In genomic region chr7:44603186-44603855, GRCm38 (mm10) we compare ENCODE assay signal across 9 mouse cellular contexts. TPM values are rescaled to one million over a fixed set of nuclear protein-coding genes. Genes with fewer than 3 reads are reported as not detected.
DNase-seq lines count a peak whose midpoint lies in the region; ATAC-seq and TF ChIP-seq lines count a peak whose summit lies in the region.
"Had no signal": no experiment of that assay in that cellular context is flagged by ENCODE, and none has a peak within 500 bp of the region (broad histone marks: within the 10 kb centered on the region; RNA-seq: fewer than 3 reads in every experiment).

No protein-coding gene starts in this region.

- H3K9ac ChIP-seq in hindbrain, embryonic 15.5 days = no peak overlapping the region
- H3K9ac ChIP-seq in neural tube, embryonic 14.5 days (replicated peaks; ENCODE audit: low read depth, low read length) = no peak overlapping the region

- H3K36me3 ChIP-seq in hindbrain, embryonic 15.5 days = no peaks in the 10 kb centered on the region
- no peaks in the 10 kb centered on the region for H3K36me3 ChIP-seq in neural tube, embryonic 14.5 days (ENCODE audit: control insufficient read depth, insufficient read depth, low read length)

- H3K9me3 ChIP-seq in hindbrain, embryonic 15.5 days = 0 out of 2 replicates have a peak, but pooled peaks cover 7% of the 10 kb centered on the region
- H3K9me3 ChIP-seq in neural tube, embryonic 14.5 days (ENCODE audit: control insufficient read depth, low read length) = no peaks in the 10 kb centered on the region

- peak overlapping the region; percentile 91 for H3K27ac ChIP-seq in layer of hippocampus, adult 2 months
- H3K27ac ChIP-seq in hindbrain, embryonic 15.5 days (replicated peaks) = no peak overlapping the region
- no peak overlapping the region for H3K27ac ChIP-seq in neural tube, embryonic 14.5 days (ENCODE audit: low read depth, low read length)

- H3K4me1 ChIP-seq in hindbrain, embryonic 15.5 days (replicated peaks) = peaks cover 24% of the 10 kb centered on the region
- H3K4me1 ChIP-seq in neural tube, embryonic 14.5 days (ENCODE audit: control insufficient read depth, insufficient read depth, low read length) = 0 out of 2 replicates have a peak, but pooled peaks cover 5% of the 10 kb centered on the region

- peaks cover 40% of the 10 kb centered on the region for H3K27me3 ChIP-seq in hindbrain, embryonic 15.5 days
- H3K27me3 ChIP-seq in neural tube, embryonic 14.5 days (ENCODE audit: control insufficient read depth, insufficient read depth, low read length) = peaks cover 12% of the 10 kb centered on the region; the same call in 1 of the 2 replicates

- H3K4me3 ChIP-seq in layer of hippocampus, adult 2 months = no peak overlapping the region
- no peak overlapping the region for H3K4me3 ChIP-seq in hindbrain, embryonic 15.5 days
- no peak overlapping the region for H3K4me3 ChIP-seq in neural tube, embryonic 14.5 days (ENCODE audit: low read depth, low read length)

- H3K4me2 ChIP-seq in hindbrain, embryonic 15.5 days = peak overlapping the region; percentile 58
- no peak overlapping the region for H3K4me2 ChIP-seq in neural tube, embryonic 14.5 days (ENCODE audit: low read depth, low read length)

- ATAC-seq in hindbrain, embryonic 15.5 days (ENCODE audit: low FRiP score, low read depth) = no peak; the same call in 1 of the 2 replicates
- ATAC-seq in neural tube, embryonic 14.5 days (ENCODE audit: low read depth) = 0 out of 2 replicates have a peak, but pooled peaks have one; percentile 1
- ATAC-seq in megakaryocyte progenitor cell, adult 5-6 weeks (replicated peaks; ENCODE audit: poor library complexity) = no peak

- WGBS in hindbrain, embryonic 15.5 days = 3% methylated on average over 20 of the region's 20 CpGs
- 3% methylated on average over 20 of the region's 20 CpGs for whole genome bisulfite sequencing in neural tube, embryonic 14.5 days

- no peak for TF ChIP-seq CTCF in layer of hippocampus, adult 2 months (conservative IDR thresholded peaks at IDR 0.05)

- DNase-seq in layer of hippocampus, adult 2 months (ENCODE audit: low spot score in 2 of 2) = no peak
- no peak for DNase-seq in layer of hippocampus, postnatal 14 days (ENCODE audit: low spot score in 2 of 2)
- peak; percentile 54 to 58 for DNase-seq in cerebellum, postnatal 10 days
- no peak for DNase-seq in right cerebral cortex, adult 18-20 months
- DNase-seq in B cell, adult 2 months = no peak
- DNase-seq: heart, postnatal 36 days had no signal

RNA-seq across cellular contexts. Expression of gene Kcnc3, which starts 12.9 kb away (rescaled TPM):
- total RNA-seq in layer of hippocampus, adult 2 months (2021) = 100 to 1,000 TPM; 184 to 186 TPM
- 100 to 1,000 TPM; 146 to 149 TPM for total RNA-seq in layer of hippocampus, postnatal 14 days (2021)
- polyA plus RNA-seq in hindbrain, embryonic 15.5 days (2015; fragmentation: Nextera tagmentation; extraction: Ambion mirVana) = 6.7 and 6.8 TPM in 2 replicates
- 7.5 and 8.9 TPM in 2 replicates for polyA plus RNA-seq in neural tube, embryonic 14.5 days (2014; fragmentation: Nextera tagmentation; extraction: Ambion mirVana)
- 0.25 and 0.66 TPM in 2 replicates for total RNA-seq in megakaryocyte progenitor cell, adult 5-6 weeks (2015)
- 0.04 TPM in 1 of 2 replicates, not detected in the other for total RNA-seq in megakaryocyte progenitor cell, adult 5-6 weeks (2017)

RNA-seq across cellular contexts. Expression of gene Napsa, which starts 31.1 kb away (rescaled TPM):
- not detected for total RNA-seq in layer of hippocampus, adult 2 months (2021)
- under 1 TPM in 1 of 2 experiments, not detected in 1; 0.30 TPM for total RNA-seq in layer of hippocampus, postnatal 14 days (2021)
- polyA plus RNA-seq in hindbrain, embryonic 15.5 days (2015; fragmentation: Nextera tagmentation; extraction: Ambion mirVana) = 2.1 and 2.2 TPM in 2 replicates
- 0.82 and 2.1 TPM in 2 replicates for polyA plus RNA-seq in neural tube, embryonic 14.5 days (2014; fragmentation: Nextera tagmentation; extraction: Ambion mirVana)
- 219 and 232 TPM in 2 replicates for total RNA-seq in megakaryocyte progenitor cell, adult 5-6 weeks (2015)
- 91.2 and 121 TPM in 2 replicates for total RNA-seq in megakaryocyte progenitor cell, adult 5-6 weeks (2017)

RNA-seq across cellular contexts. Expression of gene Nr1h2, which starts 49.6 kb away (rescaled TPM):
- 10 to 100 TPM; 58.2 to 66.7 TPM for total RNA-seq in layer of hippocampus, adult 2 months (2021)
- 10 to 100 TPM; 58.7 to 63.2 TPM for total RNA-seq in layer of hippocampus, postnatal 14 days (2021)
- polyA plus RNA-seq in hindbrain, embryonic 15.5 days (2015; fragmentation: Nextera tagmentation; extraction: Ambion mirVana) = 60.3 and 70.4 TPM in 2 replicates
- 57.2 and 59.5 TPM in 2 replicates for polyA plus RNA-seq in neural tube, embryonic 14.5 days (2014; fragmentation: Nextera tagmentation; extraction: Ambion mirVana)
- 39.4 and 43.7 TPM in 2 replicates for total RNA-seq in megakaryocyte progenitor cell, adult 5-6 weeks (2015)
- total RNA-seq in megakaryocyte progenitor cell, adult 5-6 weeks (2017) = 42.6 and 45.7 TPM in 2 replicates

RNA-seq across cellular contexts. Expression of gene Pold1, which starts 54.7 kb away (rescaled TPM):
- total RNA-seq in layer of hippocampus, adult 2 months (2021) = 10 to 100 TPM in 1 of 2 experiments, 1 to 10 TPM in 1; 9.0 to 10.5 TPM
- 1 to 10 TPM; 5.8 to 8.8 TPM for total RNA-seq in layer of hippocampus, postnatal 14 days (2021)
- 27.5 and 29.4 TPM in 2 replicates for polyA plus RNA-seq in hindbrain, embryonic 15.5 days (2015; fragmentation: Nextera tagmentation; extraction: Ambion mirVana)
- 9.4 and 12.5 TPM in 2 replicates for polyA plus RNA-seq in neural tube, embryonic 14.5 days (2014; fragmentation: Nextera tagmentation; extraction: Ambion mirVana)
- total RNA-seq in megakaryocyte progenitor cell, adult 5-6 weeks (2015) = 51.4 and 70.3 TPM in 2 replicates
- total RNA-seq in megakaryocyte progenitor cell, adult 5-6 weeks (2017) = 64.4 and 77.2 TPM in 2 replicates

Comparison
In these comparisons a context has a peak if more than half of its experiments do, and no peak if none do; other contexts are left out.
1. DNase-seq: peak in cerebellum, postnatal 10 days (2 of 2); none in layer of hippocampus, adult 2 months (0 of 2), layer of hippocampus, postnatal 14 days (0 of 2), right cerebral cortex, adult 18-20 months (single experiment) and B cell, adult 2 months (0 of 2).
2. RNA of gene Kcnc3, which starts 12.9 kb away (total RNA-seq): 184 to 186 TPM in layer of hippocampus, adult 2 months and 146 to 149 TPM in layer of hippocampus, postnatal 14 days; 0.04 to 0.66 TPM in megakaryocyte progenitor cell, adult 5-6 weeks; every median in the first group is over 10 times any median in the second.
3. RNA of gene Napsa, which starts 31.1 kb away (total RNA-seq): 91.2 to 232 TPM in megakaryocyte progenitor cell, adult 5-6 weeks; not detected in layer of hippocampus, adult 2 months and 0.30 TPM in layer of hippocampus, postnatal 14 days; every median in the first group is over 10 times any median in the second.